Mouse (Mus musculus) testis, adult 2 months (tissue): ENCODE results near the gene Cyp26b1.

Experiments
- CTCF ChIP-seq: fragments of 200-500 bp; IDR thresholded peaks from 2 replicates; pipeline ENCODE4 v1.5.1; 2012; ENCODE audit warnings: low read depth, mild to moderate bottlenecking, inconsistent platforms, low read length, moderate library complexity; ENCODE audit not compliant: control insufficient read depth, insufficient read depth, insufficient replicate concordance
- POLR2A ChIP-seq: fragments of 200-500 bp; IDR thresholded peaks from 2 replicates; pipeline ENCODE4 v1.6.1; 2012; ENCODE audit warnings: low read depth, mild to moderate bottlenecking, inconsistent platforms, low read length, moderate library complexity; ENCODE audit not compliant: control insufficient read depth

DNA sequence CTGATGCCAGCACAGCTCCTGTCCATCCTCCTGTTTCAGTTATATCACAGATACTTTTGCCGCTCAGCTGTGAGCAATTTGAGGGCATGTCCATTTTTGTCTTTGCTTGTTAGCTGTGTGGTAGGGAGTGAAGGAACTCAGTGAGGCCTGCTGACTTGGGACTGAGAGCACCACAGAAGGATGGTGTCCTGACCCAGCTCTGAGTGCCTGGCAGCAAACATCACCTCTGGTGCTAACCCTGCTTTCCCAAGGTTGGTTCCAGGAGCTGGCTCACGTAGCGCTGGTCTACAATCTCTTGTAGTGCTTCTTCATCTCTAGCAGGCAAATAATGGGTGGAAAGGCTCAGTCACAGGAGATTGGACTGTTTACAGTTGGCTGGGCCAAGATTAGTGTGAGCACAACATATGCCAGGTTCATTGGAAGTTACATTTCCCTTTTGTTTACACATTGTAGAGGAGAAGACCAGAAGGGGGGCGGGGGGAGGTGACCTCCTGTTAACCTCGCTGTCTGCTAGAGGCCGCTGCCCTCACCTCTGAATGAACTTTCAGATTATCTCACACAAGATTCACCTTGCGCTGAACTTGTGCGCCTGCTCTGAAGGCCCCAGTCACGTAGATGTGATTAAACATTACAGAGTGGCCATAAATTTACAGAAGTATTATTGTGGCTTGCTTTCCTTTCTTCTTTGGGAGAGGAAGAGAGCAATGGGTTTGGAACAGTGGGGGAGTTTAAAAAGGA lies 46.8 kb upstream of the Cyp26b1 start:
- no peak for TF ChIP-seq POLR2A
- TF ChIP-seq CTCF, result no peak
